Mouse (Mus musculus) olfactory bulb, adult 2 months (tissue): ENCODE measurements around the gene Atp1b2.

Experiments
- CTCF ChIP-seq: fragments of 200-500 bp; IDR thresholded peaks from 2 replicates; pipeline ENCODE4 v1.5.1; 2012; ENCODE audit warnings: low read depth, mild to moderate bottlenecking, low read length, moderate library complexity; ENCODE audit not compliant: insufficient read depth
- POLR2A ChIP-seq: fragments of 200-500 bp; IDR thresholded peaks from 2 replicates; pipeline ENCODE4 v1.6.1; 2012; ENCODE audit warnings: mild to moderate bottlenecking, low read depth, low read length, moderate library complexity; ENCODE audit not compliant: insufficient read depth

GRCm38 (mm10) chr11:69606832-69607231 is 1.1 kb upstream of the Atp1b2 start:
- no peak for TF ChIP-seq CTCF
- no peak for TF ChIP-seq POLR2A
